Mouse (Mus musculus): ENCODE data around the gene Igf1.

The Igf1 gene

DNA sequence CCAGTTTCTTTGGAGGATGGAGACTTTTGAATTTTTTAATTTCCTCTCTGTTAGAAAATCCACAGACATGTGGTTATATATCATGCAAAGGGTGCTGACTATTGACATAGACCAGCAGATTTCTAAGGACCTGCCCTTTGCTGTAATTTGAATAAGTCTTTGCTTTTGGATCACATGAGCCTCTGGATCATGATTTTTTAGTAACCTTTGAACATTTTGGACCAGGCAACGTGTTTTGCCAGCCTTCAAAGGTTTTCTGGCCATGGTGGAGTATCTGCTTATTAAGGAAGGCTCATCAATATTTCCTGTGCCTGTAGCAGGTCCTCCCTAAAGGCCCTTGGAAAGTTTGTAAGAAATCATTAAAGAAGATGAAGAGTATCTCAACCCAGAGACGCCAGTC lies 37.3 kb downstream of the Igf1 start:
- DNase-seq (ENCODE audit: low read depth, low spot score) = no peak

DNA sequence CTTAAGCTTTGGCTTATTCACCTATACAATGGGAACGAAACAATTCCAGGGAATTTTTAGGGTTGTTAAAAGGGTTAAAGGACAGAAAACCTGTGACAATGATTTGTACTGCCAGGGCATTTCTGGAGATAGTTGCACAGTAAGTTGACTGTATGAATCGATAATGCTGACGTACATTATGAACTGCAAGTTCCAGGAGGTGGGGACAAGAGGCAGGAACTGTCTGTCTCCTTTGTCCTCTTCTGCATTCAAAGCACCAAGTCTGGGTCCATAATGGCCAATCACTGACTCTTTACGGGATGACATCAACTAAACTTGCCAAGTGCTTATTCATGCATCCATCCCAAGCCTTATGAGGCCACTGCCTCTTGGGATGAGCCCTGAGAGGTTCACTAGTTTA lies 39.3 kb downstream of the Igf1 start:
- no peak for DNase-seq (ENCODE audit: low read depth, low spot score)

DNA sequence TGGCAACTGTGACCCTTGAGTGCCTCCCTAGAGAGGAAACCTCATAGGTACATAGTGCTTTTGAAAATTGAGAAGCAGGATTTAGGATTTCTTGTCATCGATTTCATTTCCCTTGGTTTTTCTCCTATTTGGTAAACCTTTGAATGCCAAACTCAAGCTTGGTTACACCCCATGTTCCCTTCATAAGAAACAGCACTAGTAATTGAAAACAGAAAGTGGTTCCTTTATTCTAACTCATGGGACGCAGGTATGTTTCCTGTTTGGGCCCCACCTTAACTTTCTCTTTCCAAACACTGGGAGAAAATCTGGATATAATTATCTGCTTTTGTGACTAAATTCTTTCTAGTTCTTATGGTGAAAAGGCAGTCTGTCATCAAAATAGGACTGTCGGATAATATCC lies 40.8 kb downstream of the Igf1 start:
- DNase-seq (ENCODE audit: low read depth, low spot score) = no peak

DNA sequence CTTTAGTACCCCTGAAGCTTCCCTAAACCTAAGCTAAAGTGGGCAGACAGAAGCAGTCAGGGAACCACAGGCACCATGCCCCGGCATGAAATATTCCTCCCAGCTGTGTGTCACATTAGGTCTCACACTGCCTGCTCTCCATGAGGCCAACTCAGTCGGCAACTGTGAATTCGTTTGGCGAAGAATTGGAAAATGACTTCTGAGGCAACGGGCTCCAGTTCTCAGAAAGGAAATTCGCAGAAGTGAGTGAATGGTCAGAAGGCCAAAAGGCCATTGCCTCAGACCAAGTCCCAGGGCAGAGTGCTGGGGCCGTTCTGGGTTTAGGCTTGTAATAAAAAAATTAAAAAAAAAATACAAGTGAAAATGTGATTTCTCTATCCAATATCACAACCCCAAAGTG lies 43.9 kb downstream of the Igf1 start:
- DNase-seq (ENCODE audit: low read depth, low spot score) = no peak

DNA sequence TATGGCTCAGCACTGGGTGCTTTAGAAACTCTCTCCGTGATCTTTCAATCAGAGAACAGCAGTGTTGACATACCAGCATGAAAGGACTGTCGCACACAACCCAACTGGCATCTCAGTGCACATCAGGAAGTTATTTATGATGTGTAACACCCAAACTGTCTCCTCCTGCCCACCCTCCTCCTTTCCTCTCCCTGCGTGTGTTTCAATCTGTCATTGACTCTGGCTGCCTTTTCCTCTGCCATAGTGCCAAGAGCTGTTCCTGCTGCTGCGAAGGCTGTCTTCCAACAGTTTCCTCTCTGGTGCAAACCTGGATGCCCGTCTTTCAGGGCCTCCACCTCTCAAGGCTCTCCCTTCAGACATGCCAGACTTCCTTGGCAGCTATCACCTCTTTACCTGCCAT lies 46.3 kb downstream of the Igf1 start:
- DNase-seq (ENCODE audit: low read depth, low spot score) = no peak

DNA sequence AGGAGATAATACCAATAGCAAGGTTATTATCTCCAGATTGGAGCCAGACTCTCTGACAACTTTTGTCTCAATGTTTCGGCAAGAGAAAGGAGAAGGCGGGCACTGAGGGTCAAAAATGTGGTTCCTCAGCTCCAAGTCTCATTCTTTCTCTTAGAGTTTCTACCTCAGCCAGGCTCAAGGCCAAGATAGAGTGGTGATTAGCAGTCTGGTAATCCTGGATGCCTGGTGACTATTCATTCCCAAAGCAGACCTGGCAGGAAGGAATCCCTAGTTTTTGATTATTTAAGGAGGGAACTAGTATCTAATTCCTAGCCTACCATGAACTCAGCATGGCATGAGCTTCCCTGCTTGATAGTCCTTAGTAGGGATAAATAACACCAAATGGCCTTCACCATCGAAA lies 47.0 kb downstream of the Igf1 start:
- DNase-seq (ENCODE audit: low read depth, low spot score) = no peak

DNA sequence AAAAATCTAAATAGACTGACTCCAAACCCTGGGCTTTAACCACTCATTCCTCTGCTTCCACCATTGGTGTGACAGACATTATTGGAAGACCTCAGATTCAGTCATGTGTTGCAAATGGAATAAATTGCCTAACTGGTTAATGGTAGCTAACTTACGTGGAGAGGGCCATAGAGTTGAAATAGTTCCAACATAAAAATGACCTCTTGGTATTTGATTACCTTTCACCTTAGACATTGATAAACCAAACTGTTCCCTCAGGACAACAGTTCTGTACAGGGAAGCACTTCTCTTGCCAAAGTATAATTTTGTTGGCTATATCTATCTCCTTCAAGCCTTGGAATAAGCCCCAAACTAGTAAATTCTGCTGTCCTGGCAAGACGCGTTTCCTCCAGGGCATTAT lies 48.1 kb downstream of the Igf1 start:
- no peak for DNase-seq (ENCODE audit: low read depth, low spot score)

DNA sequence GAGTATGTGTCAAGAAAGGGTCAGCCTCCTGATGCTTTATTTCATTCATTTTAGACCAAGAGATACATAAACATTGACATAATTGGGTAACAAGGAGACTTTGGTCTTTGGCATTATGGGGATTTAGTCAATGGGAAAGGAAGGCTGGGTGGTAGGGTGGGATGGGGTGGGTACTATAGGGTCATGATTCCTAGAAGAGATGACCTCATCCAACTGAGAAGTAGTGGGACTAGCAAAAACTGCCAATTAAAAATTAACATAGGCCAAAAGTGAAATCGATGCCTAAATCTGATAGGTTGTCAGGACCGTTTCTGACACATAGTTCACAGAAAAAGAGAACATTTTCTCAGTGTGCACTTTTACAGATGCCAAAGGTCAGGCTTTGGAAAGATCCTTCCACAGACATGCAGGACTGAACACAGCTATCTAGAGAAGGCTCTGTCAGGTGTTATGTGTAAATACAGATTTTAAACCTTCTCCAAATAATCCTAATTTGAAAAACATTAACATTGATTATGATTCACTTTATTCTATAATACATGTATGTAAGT lies 48.8 kb downstream of the Igf1 start:
- DNase-seq (ENCODE audit: low read depth, low spot score) = no peak

DNA sequence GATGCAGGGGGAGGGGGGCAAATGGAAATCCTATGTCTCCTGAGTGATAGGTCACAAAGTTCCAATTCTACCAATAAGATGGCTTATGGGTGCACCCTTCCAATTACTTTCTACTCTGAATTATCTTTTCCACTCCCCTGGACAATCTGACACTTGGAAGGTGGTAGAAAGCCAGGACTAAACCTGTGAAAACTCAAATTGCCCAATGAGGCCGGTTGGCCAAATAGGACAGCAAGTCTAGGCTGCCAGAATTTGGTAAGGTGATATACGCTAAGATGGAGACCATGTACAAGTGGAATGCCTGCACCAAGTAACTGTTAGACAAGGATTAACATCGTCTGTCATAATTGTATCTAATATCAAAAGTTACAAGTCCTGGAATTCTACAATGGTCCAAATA lies 55.8 kb downstream of the Igf1 start:
- DNase-seq (ENCODE audit: low read depth, low spot score) = no peak

DNA sequence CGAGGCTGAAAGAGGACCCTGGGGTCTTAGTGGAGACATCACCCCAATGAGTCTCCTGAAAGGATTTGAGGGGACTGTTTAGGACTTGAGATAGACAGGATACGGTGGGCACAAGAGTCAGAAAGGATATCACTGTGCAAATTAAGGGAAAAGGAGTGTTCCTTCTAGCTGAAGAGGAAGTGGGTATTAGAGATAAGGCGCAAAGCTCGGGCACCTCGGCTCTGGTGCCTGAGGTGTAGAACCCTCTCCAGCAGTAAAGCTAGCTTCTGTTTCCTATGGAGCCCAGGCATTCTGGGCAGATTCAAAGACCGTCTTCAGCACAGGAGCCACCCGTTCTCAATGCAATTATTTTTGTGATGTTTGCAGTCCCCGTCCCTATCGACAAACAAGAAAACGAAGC lies 56.9 kb downstream of the Igf1 start:
- no peak for DNase-seq (ENCODE audit: low read depth, low spot score)

DNA sequence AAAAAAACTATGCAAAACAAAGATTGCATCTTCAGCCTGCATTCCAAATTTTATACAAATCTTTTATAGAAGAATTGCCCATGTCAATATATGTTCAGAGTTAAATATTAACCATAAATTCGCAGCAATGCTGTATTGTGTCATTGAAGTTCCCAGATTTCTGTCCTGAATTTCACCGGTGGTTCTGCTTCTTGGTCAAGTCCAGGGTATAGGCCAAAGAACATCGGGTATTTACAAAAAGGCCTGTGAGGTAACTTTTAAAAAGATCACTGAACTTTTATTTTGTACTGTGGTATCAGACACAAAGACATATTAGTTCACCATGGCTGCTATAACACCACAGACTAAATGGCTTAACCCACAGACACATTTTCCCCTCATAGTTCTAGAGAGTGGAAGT lies 57.7 kb downstream of the Igf1 start:
- DNase-seq (ENCODE audit: low read depth, low spot score) = no peak

DNA sequence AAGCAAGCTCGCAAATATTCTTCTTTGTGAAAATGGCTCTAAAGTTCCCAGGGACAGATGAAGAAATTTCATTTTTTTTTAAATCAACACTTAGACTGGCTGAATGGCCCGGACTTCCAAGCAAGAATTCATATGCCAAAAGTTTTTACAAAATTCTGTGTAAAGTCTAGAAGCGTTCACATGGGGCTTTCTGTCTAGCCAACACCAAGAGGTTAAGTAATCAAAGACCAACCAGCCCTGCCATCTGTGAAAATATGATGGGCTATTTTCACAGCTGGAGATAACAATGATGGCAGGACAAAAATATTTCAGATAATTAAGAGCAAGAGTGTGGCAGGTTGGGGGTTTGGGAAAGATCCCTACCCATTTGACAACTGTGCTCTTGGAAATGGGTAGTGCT lies 64.2 kb downstream of the Igf1 start:
- DNase-seq (ENCODE audit: low read depth, low spot score) = no peak

DNA sequence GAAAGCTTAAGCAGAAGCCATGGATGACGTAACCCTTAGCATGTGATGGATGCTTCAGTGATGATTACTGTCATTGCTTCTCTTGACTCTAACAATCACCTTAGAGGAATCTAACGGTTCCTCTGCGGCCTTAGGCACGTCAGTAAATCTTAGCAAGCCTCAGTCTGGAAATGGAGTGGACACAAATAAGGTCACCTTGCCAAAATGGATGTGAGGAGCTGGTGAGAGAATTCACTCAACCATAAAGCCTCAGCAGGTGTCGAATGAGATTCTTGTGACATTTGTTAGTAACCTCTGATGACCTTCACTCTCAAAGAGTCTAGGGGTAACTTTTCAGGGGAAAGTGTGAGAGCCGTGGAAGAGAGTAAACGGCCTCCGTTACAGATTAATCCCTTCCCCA lies 68.5 kb downstream of the Igf1 start:
- DNase-seq (ENCODE audit: low read depth, low spot score) = no peak

DNA sequence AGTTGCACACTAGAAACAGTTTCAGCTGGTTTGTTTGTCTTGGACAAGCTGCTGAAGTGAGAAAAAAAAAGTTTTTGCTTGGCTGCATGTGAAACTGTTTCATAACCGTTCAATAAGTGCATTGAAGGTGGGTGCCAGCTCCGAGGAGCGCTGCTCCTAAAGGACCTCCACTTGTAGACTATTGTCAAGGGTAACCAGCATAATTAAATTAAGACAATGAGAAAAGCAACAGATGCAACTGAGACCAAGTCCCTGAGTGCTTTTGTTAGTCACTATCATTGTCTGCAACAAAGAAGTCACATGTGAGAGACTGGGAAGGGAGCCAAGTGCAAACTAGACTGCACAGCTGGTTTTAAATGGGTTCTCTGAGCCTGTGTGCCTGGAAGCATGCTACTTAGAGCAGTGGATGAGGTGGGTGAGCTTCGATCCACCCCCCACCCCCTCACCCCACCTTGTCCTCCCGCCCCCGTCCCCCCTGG lies 69.1 kb downstream of the Igf1 start:
- DNase-seq (ENCODE audit: low read depth, low spot score) = no peak

DNA sequence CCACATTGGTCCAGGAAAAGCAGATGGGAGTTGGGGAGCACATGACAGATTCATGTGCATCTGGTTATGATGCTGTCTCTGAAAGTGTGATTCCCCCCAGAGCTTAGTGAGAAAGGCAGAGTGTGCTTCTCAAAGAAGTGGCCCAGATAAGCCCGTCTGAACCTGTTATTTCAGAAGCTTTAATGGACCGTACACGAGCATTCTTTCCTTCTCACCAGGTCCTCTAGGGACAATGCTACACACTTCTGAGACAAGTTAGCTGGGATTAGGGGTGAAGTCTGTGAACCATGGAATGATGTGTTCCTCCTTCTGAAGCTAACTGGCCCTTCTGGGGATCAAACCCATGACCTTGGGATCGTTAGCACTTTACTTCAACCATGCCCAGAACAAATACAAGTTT lies 90.1 kb downstream of the Igf1 start:
- DNase-seq (ENCODE audit: low read depth, low spot score) = no peak

DNA sequence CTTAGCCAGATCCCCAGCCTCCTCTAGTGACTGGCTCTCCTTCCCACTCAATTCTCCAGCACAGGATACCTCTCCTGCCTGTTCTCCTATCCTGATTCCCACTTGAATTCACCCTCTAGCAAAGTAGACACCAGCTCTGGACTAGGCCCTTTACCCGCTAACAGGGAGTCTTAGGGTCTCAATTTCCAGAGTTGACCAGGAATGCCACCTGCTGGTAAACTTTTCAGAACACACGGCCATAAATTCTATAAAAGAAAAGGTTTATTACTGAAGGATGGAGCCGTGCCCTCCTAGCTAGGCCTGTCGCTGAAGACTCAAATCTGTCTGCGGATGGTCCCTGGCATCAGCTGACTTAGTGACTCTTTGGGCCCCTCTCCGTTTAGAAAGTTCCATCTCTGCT lies 113.5 kb downstream of the Igf1 start:
- no peak for DNase-seq (ENCODE audit: low read depth, low spot score)

DNA sequence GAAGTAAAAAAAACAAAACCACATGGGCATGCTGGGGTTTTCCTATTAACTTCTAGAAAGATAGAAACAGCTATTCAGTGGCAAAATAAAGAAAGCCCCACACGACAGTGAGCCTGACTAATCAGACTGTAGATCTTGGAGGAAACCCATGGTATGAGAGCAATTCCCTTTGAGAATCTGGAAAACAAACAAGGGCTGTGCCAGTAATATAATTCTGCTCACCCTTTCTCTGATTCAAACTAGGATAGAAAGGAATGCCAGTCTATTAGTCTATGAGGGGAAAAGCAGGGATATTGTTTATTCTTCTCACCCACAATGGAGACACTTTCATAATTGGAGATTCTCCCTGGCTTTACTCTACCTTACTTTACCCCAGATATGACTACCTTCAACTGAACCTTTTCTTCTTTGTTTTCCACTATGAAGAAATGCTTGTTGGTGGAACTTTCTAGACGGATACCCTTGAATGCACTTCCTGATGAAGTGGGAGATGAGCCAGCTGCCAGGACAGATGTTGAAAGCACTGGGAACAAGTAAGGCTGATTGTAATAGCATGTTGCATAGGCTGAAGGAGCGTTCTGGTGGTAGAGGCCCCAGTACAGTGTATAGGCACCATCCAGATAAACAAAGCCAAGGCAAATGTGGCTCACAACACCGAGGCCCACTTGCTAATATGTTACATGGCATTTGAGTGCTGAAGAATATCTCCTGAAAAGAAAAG lies 116.0 kb downstream of the Igf1 start:
- no peak for DNase-seq (ENCODE audit: low read depth, low spot score)

DNA sequence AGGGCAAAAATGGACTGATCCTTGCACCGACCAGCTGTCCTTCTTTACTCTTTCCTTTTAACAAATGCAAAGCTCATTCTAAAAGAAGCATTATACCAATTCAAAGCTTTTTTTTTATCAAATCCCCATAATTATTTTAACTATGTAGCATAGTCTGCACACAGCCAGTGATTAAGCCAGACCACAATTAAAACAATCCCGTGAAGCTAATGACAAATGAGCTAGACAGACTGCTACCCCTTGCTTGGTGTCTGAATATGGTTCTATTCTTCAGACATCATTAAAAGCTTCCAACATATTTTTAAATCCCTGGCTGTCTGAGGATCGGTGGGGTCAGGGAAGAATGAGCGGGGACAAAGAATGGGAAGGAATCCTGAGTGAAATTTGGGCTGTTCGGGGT lies 127.3 kb downstream of the Igf1 start:
- DNase-seq (ENCODE audit: low read depth, low spot score) = no peak

DNA sequence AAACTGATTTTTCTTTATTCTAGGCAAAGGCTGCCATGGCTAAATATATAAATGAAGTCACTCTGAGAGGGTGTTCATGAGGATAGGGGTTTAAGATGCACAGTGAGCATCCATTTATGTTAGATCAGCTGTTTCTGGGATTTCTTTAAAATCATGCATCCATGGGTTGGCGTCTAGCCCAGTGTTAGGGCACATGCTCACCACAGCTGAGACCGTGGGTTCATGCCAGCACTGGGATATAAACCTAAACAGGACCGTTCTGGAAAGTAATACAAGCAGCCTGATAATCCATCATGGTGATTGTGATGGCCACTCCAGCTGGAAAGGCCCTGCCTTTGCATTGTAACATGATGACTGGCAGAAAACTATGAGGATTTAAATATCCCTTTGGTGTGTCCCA lies 128.1 kb downstream of the Igf1 start:
- no peak for DNase-seq (ENCODE audit: low read depth, low spot score)
